Mouse (Mus musculus): ENCODE measurements around the gene Vmn1r44.
"Not testable (repeated sequence)": the region's sequence is repeated elsewhere in the genome, so short reads cannot be mapped to it uniquely, and the experiment has no call there.

Gene Vmn1r44

GRCm38 (mm10) chr6:89883360-89883759 lies at the start of gene Vmn1r44:
Vmn1r44 (plus strand) TSS chr6:89883660.
- no peak for DNase-seq (ENCODE audit: low spot score)

- DNase-seq (ENCODE audit: low spot score): no peak
Measured at GRCm38 (mm10) chr6:89857552-89857951, 25.9 kb upstream of the Vmn1r44 start.

- no peak for DNase-seq (ENCODE audit: low spot score)
Measured at GRCm38 (mm10) chr6:89859839-89860238, 23.6 kb upstream of the Vmn1r44 start.

GRCm38 (mm10) chr6:89863792-89864191 lies 19.7 kb upstream of the Vmn1r44 start:
- no peak for DNase-seq (ENCODE audit: low spot score)

- no peak for DNase-seq (ENCODE audit: low spot score)
Measured at GRCm38 (mm10) chr6:89867276-89867675, 16.2 kb upstream of the Vmn1r44 start.

GRCm38 (mm10) chr6:89867976-89868375 lies 15.5 kb upstream of the Vmn1r44 start:
- no peak for DNase-seq (ENCODE audit: low spot score)

GRCm38 (mm10) chr6:89876313-89876712 lies 7.1 kb upstream of the Vmn1r44 start, which contains the start of the genes Vmn1r42 and Vmn1r43:
Vmn1r42 (minus strand) TSS chr6:89876413.
Vmn1r43 (minus strand) TSS chr6:89876413.
- DNase-seq (ENCODE audit: low spot score): not testable (repeated sequence)

- DNase-seq (ENCODE audit: low spot score): no peak
Measured at GRCm38 (mm10) chr6:89876963-89877362, 6.5 kb upstream of the Vmn1r44 start.

GRCm38 (mm10) chr6:89880867-89881266 lies 2.6 kb upstream of the Vmn1r44 start:
- no peak for DNase-seq (ENCODE audit: low spot score)

GRCm38 (mm10) chr6:89883812-89884211 lies 352 bp downstream of the Vmn1r44 start:
- DNase-seq (ENCODE audit: low spot score): no peak

- DNase-seq (ENCODE audit: low spot score): not testable (repeated sequence)
Measured at GRCm38 (mm10) chr6:89940498-89940897, 57.0 kb downstream of the Vmn1r44 start, which contains the start of gene Vmn1r45. Vmn1r45 (minus strand) TSS chr6:89940598.

GRCm38 (mm10) chr6:89940926-89941325 lies 57.5 kb downstream of the Vmn1r44 start:
- no peak for DNase-seq (ENCODE audit: low spot score)
